Mouse (Mus musculus): Measurements from ENCODE around the gene Atp1a1. TPM values are rescaled to one million over a fixed set of nuclear protein-coding genes. Genes with fewer than 3 reads are reported as not detected.

Atp1a1 gene
- polyA plus RNA-seq, 1 experiment from 2014 or later = 115 TPM

GRCm38 (mm10) chr3:101540568-101540967 lies 63.9 kb downstream of the Atp1a1 start:
- H3K4me3 ChIP-seq (ENCODE audit: low read depth, low read length) = no peak overlapping the region
- H3K9ac ChIP-seq (ENCODE audit: low read length) = no peak overlapping the region
- H3K36me3 ChIP-seq (ENCODE audit: control insufficient read depth, insufficient read depth, low read length) = no peaks in the 10 kb centered on the region
- no peak for ATAC-seq (ENCODE audit: insufficient read depth, low FRiP score, low TSS enrichment)
- DNase-seq (ENCODE audit: low spot score) = no peak
- H3K27ac ChIP-seq (ENCODE audit: low read depth, low read length) = no peak overlapping the region
- no peaks in the 10 kb centered on the region for H3K4me1 ChIP-seq (ENCODE audit: control insufficient read depth, insufficient read depth, low read length)
- 79% methylated on average over 4 of the region's 4 CpGs for WGBS
- H3K27me3 ChIP-seq (ENCODE audit: control insufficient read depth, insufficient read depth, low read length) = no peaks in the 10 kb centered on the region
- no peak overlapping the region for H3K4me2 ChIP-seq (ENCODE audit: low read depth)
- no peaks in the 10 kb centered on the region for H3K9me3 ChIP-seq (ENCODE audit: control insufficient read depth, low read length)

GRCm38 (mm10) chr3:101536322-101536721 lies 68.2 kb downstream of the Atp1a1 start:
- Histone ChIP-seq H3K27me3 (ENCODE audit: control insufficient read depth, insufficient read depth, low read length) (no peaks in the 10 kb centered on the region), H3K4me2 (ENCODE audit: low read depth) (no peak overlapping the region), H3K4me3 (ENCODE audit: low read depth, low read length) (no peak overlapping the region), H3K27ac (ENCODE audit: low read depth, low read length) (no peak overlapping the region), H3K4me1 (ENCODE audit: control insufficient read depth, insufficient read depth, low read length) (no peaks in the 10 kb centered on the region), H3K9me3 (ENCODE audit: control insufficient read depth, low read length) (no peaks in the 10 kb centered on the region), H3K36me3 (ENCODE audit: control insufficient read depth, insufficient read depth, low read length) (no peaks in the 10 kb centered on the region), H3K9ac (ENCODE audit: low read length) (no peak overlapping the region)
- DNase-seq (ENCODE audit: low spot score) (no peak), ATAC-seq (ENCODE audit: insufficient read depth, low FRiP score, low TSS enrichment) (no peak)
- WGBS = 82% methylated on average over 7 of the region's 7 CpGs

- ATAC-seq (ENCODE audit: insufficient read depth, low FRiP score, low TSS enrichment) = no peak
- H3K27me3 ChIP-seq (ENCODE audit: control insufficient read depth, insufficient read depth, low read length) = no peaks in the 10 kb centered on the region
- DNase-seq (ENCODE audit: low spot score) = no peak
- WGBS = 94% methylated on average over 9 of the region's 9 CpGs
- H3K4me1 ChIP-seq (ENCODE audit: control insufficient read depth, insufficient read depth, low read length) = no peaks in the 10 kb centered on the region
- no peak overlapping the region for H3K9ac ChIP-seq (ENCODE audit: low read length)
- H3K36me3 ChIP-seq (ENCODE audit: control insufficient read depth, insufficient read depth, low read length) = no peaks in the 10 kb centered on the region
- H3K4me3 ChIP-seq (ENCODE audit: low read depth, low read length) = no peak overlapping the region
- no peaks in the 10 kb centered on the region for H3K9me3 ChIP-seq (ENCODE audit: control insufficient read depth, low read length)
- H3K4me2 ChIP-seq (ENCODE audit: low read depth) = no peak overlapping the region
- no peak overlapping the region for H3K27ac ChIP-seq (ENCODE audit: low read depth, low read length)
These were observed 70.2 kb downstream of the Atp1a1 start for GRCm38 (mm10) chr3:101534311-101534710.

GRCm38 (mm10) chr3:101533373-101533772 lies 71.1 kb downstream of the Atp1a1 start:
- Histone ChIP-seq H3K4me2 (ENCODE audit: low read depth) (no peak overlapping the region), H3K27me3 (ENCODE audit: control insufficient read depth, insufficient read depth, low read length) (no peaks in the 10 kb centered on the region), H3K4me1 (ENCODE audit: control insufficient read depth, insufficient read depth, low read length) (peaks cover 3% of the 10 kb centered on the region; the same call in 1 of the 2 replicates), H3K27ac (ENCODE audit: low read depth, low read length) (no peak overlapping the region), H3K9ac (ENCODE audit: low read length) (no peak overlapping the region), H3K4me3 (ENCODE audit: low read depth, low read length) (no peak overlapping the region), H3K36me3 (ENCODE audit: control insufficient read depth, insufficient read depth, low read length) (no peaks in the 10 kb centered on the region), H3K9me3 (ENCODE audit: control insufficient read depth, low read length) (no peaks in the 10 kb centered on the region)
- DNase-seq (ENCODE audit: low spot score) (no peak), ATAC-seq (ENCODE audit: insufficient read depth, low FRiP score, low TSS enrichment) (no peak)
- 83% methylated on average over 2 of the region's 2 CpGs for WGBS

- Histone ChIP-seq H3K27ac (ENCODE audit: low read depth, low read length) (0 out of 2 replicates have a peak overlapping the region, but pooled peaks have one; percentile 35), H3K36me3 (ENCODE audit: control insufficient read depth, insufficient read depth, low read length) (no peaks in the 10 kb centered on the region), H3K4me1 (ENCODE audit: control insufficient read depth, insufficient read depth, low read length) (peaks cover 6% of the 10 kb centered on the region; the same call in 1 of the 2 replicates), H3K4me3 (ENCODE audit: low read depth, low read length) (no peak overlapping the region), H3K9me3 (ENCODE audit: control insufficient read depth, low read length) (no peaks in the 10 kb centered on the region), H3K4me2 (ENCODE audit: low read depth) (no peak overlapping the region), H3K27me3 (ENCODE audit: control insufficient read depth, insufficient read depth, low read length) (no peaks in the 10 kb centered on the region), H3K9ac (ENCODE audit: low read length) (no peak overlapping the region)
- no peak for DNase-seq (ENCODE audit: low spot score)
- WGBS = 80% methylated on average over 10 of the region's 10 CpGs
- ATAC-seq (ENCODE audit: insufficient read depth, low FRiP score, low TSS enrichment) = no peak
These were observed 73.6 kb downstream of the Atp1a1 start for GRCm38 (mm10) chr3:101530928-101531327.

GRCm38 (mm10) chr3:101528900-101529594 lies 75.4 kb downstream of the Atp1a1 start:
- DNase-seq (ENCODE audit: low spot score) (no peak), ATAC-seq (ENCODE audit: insufficient read depth, low FRiP score, low TSS enrichment) (no peak)
- no peak overlapping the region for H3K27ac ChIP-seq (ENCODE audit: low read depth, low read length)
- H3K27me3 ChIP-seq (ENCODE audit: control insufficient read depth, insufficient read depth, low read length) = no peaks in the 10 kb centered on the region
- H3K4me1 ChIP-seq (ENCODE audit: control insufficient read depth, insufficient read depth, low read length) = peaks cover 6% of the 10 kb centered on the region; the same call in 1 of the 2 replicates
- no peaks in the 10 kb centered on the region for H3K9me3 ChIP-seq (ENCODE audit: control insufficient read depth, low read length)
- H3K4me3 ChIP-seq (ENCODE audit: low read depth, low read length) = no peak overlapping the region
- H3K9ac ChIP-seq (ENCODE audit: low read length) = no peak overlapping the region
- H3K4me2 ChIP-seq (ENCODE audit: low read depth) = no peak overlapping the region
- H3K36me3 ChIP-seq (ENCODE audit: control insufficient read depth, insufficient read depth, low read length) = no peaks in the 10 kb centered on the region
- 30% methylated on average over 8 of the region's 8 CpGs for WGBS

GRCm38 (mm10) chr3:101528157-101528899 lies 76.2 kb downstream of the Atp1a1 start:
- H3K4me2 ChIP-seq (ENCODE audit: low read depth) = no peak overlapping the region
- no peaks in the 10 kb centered on the region for H3K9me3 ChIP-seq (ENCODE audit: control insufficient read depth, low read length)
- DNase-seq (ENCODE audit: low spot score) = no peak
- no peaks in the 10 kb centered on the region for H3K27me3 ChIP-seq (ENCODE audit: control insufficient read depth, insufficient read depth, low read length)
- no peak overlapping the region for H3K4me3 ChIP-seq (ENCODE audit: low read depth, low read length)
- no peaks in the 10 kb centered on the region for H3K36me3 ChIP-seq (ENCODE audit: control insufficient read depth, insufficient read depth, low read length)
- H3K27ac ChIP-seq (ENCODE audit: low read depth, low read length) = no peak overlapping the region
- no peak overlapping the region for H3K9ac ChIP-seq (ENCODE audit: low read length)
- peaks cover 6% of the 10 kb centered on the region; the same call in 1 of the 2 replicates for H3K4me1 ChIP-seq (ENCODE audit: control insufficient read depth, insufficient read depth, low read length)
- ATAC-seq (ENCODE audit: insufficient read depth, low FRiP score, low TSS enrichment) = no peak
- 15% methylated on average over 7 of the region's 8 CpGs for WGBS

GRCm38 (mm10) chr3:101526603-101527002 lies 77.9 kb downstream of the Atp1a1 start:
- H3K36me3 ChIP-seq (ENCODE audit: control insufficient read depth, insufficient read depth, low read length) = no peaks in the 10 kb centered on the region
- no peak for ATAC-seq (ENCODE audit: insufficient read depth, low FRiP score, low TSS enrichment)
- no peaks in the 10 kb centered on the region for H3K9me3 ChIP-seq (ENCODE audit: control insufficient read depth, low read length)
- H3K27me3 ChIP-seq (ENCODE audit: control insufficient read depth, insufficient read depth, low read length) = no peaks in the 10 kb centered on the region
- WGBS = 87% methylated on average over 11 of the region's 11 CpGs
- no peak overlapping the region for H3K4me2 ChIP-seq (ENCODE audit: low read depth)
- H3K9ac ChIP-seq (ENCODE audit: low read length) = no peak overlapping the region
- no peak overlapping the region for H3K4me3 ChIP-seq (ENCODE audit: low read depth, low read length)
- no peak for DNase-seq (ENCODE audit: low spot score)
- H3K4me1 ChIP-seq (ENCODE audit: control insufficient read depth, insufficient read depth, low read length) = peaks cover 6% of the 10 kb centered on the region; the same call in 1 of the 2 replicates
- no peak overlapping the region for H3K27ac ChIP-seq (ENCODE audit: low read depth, low read length)
